Mouse (Mus musculus): ENCODE results near the gene Wnt10b.
"Not testable (repeated sequence)": the region's sequence is repeated elsewhere in the genome, so short reads cannot be mapped to it uniquely, and the experiment has no call there.

The Wnt10b gene

DNA sequence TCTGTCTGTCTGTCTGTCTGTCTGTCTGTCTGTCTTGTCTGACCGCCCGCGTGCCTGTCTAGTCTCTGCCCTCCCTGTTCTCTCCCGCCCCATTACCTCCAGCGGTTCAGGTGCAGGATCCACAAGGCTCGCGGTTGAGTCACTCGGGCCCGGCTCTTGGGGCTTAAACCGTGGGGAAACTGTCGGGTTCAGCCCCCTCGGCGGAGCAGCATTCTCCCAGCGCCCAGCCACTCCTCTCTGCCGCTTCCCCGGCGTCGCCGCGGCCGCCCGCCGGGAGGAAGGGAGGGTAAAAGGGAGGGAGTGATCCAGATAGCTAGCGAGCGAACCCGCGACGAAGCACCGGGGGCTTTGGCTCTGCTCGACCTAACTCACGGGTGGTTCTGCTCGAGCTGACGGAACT is at the start of gene Wnt10b:
Gene Wnt10b, minus strand, starts transcription at position 389 of the 400 bp plus-strand sequence.
- no peak for DNase-seq

DNA sequence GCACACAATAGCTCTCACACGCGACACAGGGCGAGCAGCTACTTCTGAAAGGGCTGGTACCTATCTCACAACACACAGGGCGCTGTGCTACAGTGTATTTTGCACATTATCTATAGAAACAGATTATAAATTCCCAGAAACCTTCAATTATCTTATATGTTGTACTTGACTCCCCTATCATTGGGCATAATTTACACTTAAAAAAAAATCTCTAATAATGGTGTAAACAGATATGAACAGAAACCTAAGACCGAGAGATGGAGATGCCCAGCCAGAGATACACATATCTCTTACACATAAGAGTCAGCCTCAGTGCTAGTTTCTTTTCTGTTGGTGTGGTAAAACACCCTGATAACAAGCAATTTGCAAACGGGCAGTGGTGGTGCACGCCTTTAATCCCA is 49.7 kb upstream of the Wnt10b start:
- DNase-seq: no peak

DNA sequence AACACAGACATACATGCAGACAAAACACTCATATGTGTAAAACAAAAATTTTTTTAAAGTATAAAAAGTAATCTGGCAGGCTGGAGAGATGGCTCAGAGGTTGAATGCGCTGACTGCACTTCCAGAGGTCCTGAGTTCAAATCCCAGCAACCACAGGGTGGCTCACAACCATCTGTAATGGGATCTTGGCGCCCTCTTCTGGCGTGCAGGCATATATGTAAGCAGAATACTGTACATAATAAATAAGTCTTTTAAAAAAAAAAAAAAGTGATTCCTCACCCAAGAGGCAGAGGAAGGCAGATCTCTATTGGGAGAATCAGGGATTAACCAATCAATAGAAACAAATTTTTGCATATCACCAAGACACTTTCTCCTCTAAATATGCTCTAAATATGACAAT is 45.5 kb upstream of the Wnt10b start:
- DNase-seq: no peak

DNA sequence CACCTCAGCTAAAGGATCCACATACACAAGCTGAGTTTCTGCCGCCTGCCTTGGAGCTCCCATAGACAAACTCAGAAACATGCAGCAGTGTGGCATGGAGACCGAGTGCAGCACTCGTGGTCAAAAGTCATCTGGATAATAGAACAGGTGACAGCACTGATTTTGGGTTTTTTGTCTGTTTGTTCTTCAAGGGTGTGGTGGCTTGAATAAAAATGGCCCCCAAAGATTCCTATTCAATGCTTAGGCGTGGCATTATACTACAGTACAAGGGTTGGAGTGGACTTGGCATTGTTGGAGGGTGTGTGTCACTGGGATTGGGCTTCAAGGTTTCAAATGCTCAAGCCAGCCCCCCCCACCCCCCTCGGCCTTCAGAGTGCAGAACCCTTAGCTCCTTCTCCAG is 44.2 kb upstream of the Wnt10b start:
- DNase-seq: no peak

DNA sequence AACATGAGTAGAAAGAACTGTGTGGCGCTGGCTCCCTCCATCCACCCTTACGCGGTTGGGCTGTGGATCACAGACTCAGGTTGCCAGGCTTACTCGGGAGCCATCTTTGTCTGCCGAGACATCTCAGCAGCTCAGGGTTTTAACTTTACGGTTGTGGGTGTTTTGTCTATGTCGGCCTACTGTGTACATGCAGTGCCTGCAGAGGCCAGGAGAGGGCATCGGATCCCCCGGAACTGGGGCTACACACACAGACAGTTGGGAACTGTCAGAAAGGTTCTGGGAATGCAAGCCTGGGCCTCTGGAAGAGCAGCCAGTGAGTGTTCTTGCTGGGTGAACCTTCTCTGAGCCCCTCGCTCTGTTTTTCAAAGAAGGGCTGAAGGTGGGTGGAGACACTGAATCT is 43.5 kb upstream of the Wnt10b start:
- DNase-seq: no peak

DNA sequence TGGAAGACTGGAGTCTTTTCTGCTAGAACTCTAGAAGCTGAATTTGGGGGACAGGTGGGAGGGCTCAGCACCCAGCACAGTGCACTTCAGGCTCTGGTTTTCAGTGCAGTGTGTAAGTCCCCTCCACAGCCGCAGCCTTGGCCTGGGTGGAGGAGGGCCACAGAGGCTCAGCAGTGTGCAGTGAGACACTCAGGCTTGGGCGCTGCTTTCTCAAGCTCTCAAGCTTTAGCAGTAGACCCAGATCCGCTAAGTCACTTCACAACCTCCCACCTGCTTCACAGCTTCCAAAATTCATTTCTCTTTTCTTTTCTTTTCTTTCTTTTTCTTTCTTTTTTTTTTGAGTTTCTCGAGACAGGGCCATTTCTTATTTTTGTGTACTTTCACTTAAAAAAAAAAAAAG is 43.0 kb upstream of the Wnt10b start:
- no peak for DNase-seq

DNA sequence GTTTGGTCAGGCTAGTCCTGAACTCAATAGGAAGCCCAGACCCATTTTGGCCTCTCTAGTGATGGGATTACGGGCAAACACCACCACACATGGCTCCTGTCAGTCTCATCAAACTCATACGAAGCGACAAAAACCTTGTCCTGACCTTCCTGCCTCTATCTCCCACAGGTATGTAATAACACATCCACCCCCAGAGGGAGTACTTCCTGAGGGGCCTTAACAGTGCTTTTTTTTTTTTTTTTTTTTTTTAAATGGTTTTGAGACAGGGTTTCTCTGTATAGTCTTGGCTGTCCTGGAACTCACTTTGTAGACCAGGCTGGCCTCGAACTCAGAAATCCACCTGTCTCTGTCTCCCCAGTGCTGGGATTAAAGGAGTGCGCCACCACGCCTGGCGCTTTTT is 40.2 kb upstream of the Wnt10b start:
- no peak for DNase-seq

DNA sequence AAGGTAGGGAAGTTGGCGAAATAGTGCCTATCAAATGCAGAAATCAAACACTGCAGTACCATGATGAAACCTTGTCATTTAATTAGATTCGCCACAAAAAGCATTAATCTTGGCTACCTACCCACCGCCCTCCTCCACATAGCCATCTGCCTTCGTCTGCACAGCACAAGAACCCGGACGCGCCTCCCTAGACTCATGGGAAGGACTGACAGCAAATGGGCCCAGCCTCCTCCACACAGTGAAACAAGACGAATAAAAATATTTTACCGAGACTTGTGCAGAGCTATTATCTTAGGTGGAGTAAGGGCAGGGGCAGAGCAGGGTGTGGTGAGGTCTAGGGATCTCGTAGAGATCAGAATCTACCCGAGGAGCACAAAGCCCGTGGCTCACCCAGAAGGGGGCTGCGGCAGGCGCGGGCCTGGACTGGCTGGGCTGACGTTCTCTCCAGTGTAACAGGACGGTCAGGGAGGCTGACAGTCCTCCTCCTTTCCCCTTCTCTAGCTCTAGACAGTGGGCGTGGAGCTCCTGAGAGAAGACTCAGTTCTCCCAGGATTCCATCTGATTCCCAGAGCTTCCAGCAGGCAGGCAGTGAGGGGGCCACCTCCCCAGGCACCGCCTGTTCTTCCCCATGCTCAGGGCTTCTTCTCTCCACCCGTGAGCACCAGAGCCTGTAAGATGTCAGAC is 34.9 kb upstream of the Wnt10b start:
- DNase-seq: no peak

DNA sequence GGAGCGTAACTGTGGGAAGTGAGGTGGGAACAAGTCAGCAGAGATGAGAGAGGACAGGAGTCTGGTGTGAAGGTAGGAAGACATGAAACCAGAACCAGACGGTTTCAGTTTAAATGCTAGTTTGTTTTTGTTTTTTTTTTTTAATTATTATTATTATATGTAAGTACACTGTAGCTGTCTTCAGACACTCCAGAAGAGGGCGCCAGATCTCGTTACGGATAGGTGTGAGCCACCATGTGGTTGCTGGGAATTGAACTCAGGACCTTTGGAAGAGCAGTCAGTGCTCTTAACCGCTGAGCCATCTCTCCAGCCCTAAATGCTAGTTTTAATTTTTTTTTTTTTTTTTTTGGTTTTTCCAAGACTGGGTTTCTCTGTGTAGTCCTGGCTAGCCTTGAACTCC is 32.3 kb upstream of the Wnt10b start:
- DNase-seq: not testable (repeated sequence)

DNA sequence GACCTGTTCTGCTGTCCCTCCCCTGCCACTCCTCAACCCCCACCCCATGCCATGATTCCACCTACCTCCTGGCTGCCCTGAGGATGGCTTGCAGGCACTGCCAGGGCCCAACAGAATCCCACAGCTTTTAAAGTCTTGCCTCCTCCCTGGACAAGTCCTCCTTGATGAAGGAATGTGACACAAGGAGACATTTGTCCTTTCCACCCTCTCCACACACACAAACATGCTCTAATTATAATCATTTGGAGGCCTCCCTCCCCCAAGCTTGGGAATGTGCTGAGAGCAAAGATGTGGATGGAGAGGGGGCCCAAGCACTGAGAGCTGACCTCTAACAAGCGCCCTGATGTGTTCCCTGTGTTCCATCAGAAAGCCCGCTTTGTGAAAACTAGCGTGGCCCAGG is 31.4 kb upstream of the Wnt10b start, which contains the start of gene Ddn:
Gene Ddn, minus strand, starts transcription at position 101 of the 400 bp plus-strand sequence.
- DNase-seq: no peak

DNA sequence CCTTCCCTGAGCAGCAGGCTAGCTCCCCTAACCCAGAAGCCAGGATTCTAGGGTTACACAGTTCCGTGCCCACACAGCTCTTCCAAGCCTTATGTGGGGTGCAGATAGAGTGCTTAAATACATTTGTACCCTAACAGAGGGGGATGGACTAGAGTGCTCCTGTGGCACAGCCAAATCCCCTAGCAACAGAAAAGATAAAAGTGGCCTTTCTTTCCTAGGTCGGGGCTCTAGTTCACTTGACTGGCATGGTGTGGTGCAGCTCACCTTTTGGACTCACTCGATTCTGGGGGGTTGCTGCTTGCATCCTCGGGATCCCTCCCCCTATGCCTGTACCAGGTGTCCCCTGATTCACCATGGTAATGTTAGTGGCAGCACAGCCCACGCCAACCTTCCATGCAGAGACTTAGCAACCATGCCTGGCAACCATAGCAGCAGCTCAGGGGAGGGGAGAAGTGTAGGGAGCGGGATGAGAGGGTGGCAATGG is 30.7 kb upstream of the Wnt10b start:
- no peak for DNase-seq

DNA sequence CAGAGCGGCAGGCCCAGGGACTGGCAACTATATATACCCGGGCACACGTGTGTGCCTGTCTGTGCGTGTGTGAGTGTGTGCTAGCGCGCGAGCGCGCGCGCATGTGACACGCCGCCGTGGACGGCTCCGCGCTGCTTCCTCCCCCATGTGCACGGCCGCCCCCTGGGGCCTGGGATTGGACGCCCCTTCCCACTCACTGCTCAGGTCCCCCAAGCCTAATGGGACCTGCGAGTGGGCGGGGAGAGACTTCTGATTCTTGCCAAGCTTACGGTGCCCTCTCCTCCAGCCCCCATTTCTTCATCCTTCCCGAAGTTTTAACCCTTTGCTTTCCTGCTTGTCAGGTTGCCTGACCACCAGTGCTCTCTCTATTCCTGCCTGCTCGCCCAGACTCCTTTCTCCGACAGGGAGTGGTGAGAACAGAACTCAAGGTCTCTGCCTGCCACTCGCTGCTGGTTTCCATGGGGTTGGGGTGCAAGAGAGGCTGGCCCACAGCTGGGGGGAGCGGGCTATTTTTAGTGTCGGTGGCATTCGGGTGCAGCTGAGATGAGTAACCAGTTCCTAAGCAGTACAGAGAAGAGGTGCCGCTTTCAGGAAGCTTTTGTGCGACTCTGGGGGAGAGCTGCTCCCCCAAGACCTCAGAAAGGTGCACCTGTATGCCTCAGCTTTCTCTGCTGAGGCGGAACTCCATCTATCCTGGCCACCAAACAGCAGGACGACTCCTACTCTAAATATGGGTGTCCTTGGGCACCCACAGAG is 30.1 kb upstream of the Wnt10b start:
- DNase-seq: no peak

DNA sequence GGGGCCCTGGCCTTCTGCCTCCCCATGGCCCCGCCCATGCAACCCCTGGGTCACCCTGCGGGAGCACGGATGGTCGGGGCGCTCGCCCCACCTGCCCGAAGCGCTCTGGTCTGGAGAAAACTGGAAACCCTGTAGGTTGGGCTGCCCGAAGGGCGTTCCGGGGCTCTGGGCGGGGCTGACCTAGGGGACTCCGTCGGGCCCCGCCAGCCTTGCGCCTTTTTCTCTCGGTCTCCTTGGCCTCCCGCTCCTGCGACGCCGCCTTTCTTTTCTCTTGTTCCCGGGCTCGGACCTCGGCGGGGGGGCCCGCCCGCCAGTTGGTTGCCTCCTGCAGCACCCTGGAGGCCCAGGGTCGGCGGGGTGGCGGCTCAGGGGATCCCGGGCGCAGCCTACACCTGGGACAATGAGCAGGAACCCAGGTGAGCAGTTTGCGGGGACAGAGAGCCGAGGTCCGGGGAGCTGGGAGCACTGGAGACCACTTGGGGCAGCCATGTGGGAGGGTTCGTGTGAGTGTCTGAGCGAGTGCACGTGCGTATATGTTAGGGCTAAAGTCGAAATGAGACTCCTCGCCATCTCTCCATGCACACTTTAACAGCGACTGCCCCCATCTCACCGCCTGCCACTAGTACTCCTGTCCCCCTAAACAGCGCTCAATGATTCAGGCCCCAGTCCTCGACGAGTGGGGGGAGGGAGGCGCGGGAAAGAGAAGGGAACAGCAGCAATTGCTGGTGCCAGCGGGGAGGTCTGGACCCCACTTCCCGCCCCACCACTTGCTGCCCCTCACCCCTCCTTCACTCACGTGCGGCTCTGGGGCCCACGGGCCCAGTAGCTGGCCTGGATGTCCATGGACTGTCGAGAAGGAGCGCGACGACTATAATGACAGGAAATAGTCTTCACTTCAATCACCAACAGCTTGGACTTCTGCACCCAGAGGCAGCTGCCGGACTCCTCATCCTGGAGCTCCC is 29.1 kb upstream of the Wnt10b start:
- no peak for DNase-seq

DNA sequence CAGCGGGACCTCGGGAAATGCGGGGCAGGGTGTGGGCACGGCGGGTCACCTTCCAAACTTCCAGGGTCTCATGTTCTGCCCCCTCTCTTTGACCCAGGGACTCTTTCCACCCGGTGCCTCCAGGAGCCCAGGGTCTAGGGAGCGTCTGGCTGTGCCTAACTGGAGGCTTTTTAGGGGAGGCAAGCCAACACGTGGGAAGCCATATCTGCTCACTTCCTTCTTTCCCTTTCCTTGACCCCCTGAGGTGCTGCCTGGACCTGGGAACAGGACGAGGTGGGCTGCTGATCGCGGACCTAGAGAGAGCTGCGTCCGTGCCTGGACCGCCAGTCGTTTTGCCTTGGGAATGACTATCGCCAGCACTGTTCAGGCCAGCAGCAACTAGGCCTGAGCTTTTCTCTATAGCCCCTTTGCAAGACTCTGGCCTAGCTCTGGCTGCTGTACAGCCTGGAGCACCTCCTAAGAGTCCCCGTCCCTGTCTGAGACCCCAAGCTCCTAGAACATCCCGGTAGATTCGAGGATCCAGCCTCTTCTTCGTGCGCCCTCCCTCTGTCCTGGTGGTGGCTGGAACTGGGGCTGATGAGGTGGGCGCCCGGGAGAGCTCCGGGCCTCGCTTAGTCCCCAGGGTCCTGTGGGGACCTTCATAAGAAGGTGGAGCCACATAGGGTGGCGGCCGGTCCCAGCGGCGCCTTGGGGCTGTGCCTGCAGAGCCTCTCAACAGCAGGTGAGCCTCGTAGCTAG is 28.3 kb upstream of the Wnt10b start:
- DNase-seq: no peak

DNA sequence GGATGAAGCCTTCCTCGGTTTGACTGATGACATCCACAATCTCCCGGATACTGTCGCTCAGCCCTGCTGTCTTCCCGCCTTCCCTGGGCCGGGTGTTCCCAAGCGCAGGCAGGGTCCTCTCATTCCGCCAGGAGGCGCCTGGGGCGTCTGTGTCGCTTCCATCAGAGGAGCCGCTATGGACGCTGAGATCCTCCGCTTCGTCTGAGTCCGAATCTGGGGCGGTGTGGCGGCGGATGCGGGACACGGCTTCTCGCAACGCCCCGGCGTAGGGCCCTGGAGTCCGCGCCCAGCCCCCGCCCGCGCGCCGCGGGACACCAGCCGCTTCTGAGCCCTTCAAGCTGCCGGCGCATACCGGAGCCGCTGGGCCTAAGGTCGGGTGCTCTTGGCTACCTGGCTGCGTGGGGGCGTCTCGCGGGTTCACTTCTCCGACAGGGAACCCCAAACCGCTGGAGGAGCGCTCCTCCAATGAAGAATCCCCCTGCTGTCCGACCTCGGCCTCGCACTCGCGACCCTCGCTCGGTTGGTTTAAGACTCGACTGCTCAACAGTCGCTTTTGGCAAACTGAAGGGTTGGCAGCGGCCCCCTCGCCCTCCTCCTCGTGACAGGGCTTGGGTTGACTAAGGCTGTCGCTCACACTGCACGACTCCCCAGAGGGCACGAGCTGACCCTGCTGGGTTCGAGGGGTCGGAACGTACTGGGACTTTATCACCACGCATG is 27.5 kb upstream of the Wnt10b start:
- DNase-seq: peak; percentile 40

DNA sequence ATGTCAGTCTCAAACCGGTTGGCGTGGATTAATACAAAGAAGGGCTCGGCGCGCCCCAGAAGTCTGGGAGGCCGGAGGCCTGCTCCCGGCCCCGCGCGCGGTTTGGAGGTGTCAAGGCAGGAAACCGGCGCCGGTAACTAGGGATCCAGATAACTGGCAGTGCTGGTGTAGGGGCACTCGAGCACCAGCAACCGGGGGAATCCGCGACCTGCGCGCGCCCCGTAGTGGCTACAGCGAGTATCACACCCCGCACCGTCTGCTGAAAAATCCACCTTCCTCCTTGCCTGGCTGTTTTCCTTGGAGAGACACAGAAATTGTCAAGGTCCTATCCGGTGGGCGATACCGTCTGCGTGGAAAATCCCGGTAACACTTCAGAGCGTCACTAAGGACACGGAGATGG is 26.1 kb upstream of the Wnt10b start:
- peak; percentile 80 for DNase-seq

DNA sequence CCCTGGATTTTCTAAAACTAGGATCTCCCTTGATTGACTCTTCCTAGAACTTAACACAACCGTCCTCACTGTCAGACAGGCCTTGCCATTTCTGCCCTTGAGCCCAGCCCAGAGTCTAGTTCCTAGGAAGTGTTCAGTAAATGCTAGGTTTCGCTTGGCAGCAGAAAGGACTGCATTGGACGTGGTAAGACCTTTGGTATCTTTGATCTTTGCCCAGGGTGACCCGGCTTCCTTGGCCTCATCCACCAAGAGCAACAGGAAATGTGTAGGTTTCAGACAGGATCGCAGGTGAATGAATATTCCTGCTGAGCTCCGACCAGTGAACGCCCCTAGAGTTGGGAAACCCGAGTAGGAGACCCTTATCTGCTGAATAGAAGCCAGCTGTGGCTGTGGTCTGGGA is 25.0 kb upstream of the Wnt10b start:
- DNase-seq: no peak

DNA sequence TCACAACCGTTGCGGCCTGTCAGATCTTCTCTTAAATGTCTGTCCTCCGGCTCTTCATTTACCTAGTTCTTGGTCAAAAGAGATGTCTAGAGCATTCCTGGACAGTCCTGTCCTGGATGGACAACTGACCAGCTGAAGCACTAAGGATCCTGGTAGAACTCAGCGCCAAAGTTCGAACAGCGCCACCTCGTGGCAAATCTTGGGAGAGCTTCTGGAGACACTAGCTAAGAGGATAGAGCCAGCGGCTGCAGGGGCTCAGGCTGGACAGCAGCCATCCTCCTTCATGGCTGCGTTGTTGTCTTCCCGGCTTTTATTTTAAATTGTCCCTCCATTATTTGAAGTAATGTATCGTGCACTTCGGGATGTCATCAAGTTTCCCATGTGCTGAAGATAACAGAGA is 21.4 kb upstream of the Wnt10b start:
- peak; percentile 65 for DNase-seq

DNA sequence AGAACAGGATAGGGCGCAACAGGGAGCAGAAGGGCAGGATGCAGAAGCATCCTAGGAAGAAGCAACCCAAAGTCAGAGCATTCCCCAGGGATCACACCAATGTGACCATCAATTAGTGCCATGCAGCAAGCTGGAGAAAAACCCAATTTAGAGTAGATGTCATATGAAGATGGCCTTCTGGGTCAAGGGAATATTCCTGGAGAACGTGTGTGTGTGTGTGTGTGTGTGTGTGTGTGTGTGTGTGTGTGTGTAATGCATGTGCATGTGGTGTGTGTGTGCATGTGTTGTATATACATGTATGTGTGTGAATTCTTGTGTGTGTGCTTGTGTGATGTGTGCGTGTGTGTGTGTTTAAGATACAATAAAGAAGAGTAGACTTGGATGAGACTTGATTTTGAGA is 21.0 kb upstream of the Wnt10b start:
- no peak for DNase-seq

DNA sequence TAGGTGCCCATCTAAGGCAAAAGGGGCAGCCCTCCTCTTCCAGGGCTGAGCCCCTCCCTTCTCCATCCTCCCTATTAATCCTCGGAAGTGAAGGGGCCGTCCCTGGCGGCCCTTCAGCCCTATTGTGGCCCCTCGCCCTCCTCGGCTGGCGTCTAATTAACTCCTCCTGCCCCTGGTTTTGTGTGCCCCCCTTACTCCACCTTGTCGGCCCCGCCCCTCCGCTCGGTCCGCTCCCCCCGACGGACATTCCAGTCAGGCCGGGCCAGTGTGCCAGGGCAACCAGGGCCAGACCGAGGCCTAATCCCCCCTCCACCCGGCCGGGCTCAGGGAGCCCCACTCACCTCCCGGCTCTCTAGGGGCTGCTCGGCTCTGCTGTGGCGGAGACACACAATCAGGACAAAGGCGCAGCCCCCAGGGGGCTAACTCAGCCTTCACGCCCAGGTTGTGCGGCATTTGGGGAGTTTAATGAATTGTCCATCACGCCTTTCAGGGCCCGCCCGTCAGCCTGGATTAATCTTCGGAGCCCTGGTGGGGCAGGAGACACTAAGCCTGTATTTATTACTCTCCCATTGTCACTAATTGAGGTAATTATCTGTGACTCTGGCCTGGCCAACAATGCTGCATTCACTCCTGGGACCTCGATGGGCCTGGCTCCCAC is 20.0 kb upstream of the Wnt10b start:
- DNase-seq: no peak
